Mouse (Mus musculus) hematopoietic stem cell, adult 5-6 weeks (primary cell): Measurements from ENCODE around the gene Fam170b. TPM values are rescaled to one million over a fixed set of nuclear protein-coding genes. Genes with fewer than 3 reads are reported as not detected.

Experiments
- ATAC-seq, 2 experiments: fragments of 125-278 bp in 1 of 2; replicated peaks in 1 of 2; 2 replicates each; pipeline ENCODE4 v1.8.0; 2016 to 2017; ENCODE audit warnings: inconsistent platforms in 2 of 2, mild to moderate bottlenecking in 2 of 2, moderate number of reproducible peaks in 2 of 2, low read depth in 1 of 2, moderate TSS enrichment in 1 of 2; ENCODE audit not compliant: low FRiP score in 2 of 2, poor library complexity in 2 of 2, severe bottlenecking in 2 of 2, insufficient read depth in 1 of 2, low TSS enrichment in 1 of 2
- total RNA-seq: library from RNA; stranded (forward); fragments of 172-1452, 232-1000 nt; gene quantifications from 2 replicates; pipeline ENCODE4 v1.2.3, GENCODE M21; 2017

Gene Fam170b
- total RNA-seq, result not detected in 2 replicates

DNA sequence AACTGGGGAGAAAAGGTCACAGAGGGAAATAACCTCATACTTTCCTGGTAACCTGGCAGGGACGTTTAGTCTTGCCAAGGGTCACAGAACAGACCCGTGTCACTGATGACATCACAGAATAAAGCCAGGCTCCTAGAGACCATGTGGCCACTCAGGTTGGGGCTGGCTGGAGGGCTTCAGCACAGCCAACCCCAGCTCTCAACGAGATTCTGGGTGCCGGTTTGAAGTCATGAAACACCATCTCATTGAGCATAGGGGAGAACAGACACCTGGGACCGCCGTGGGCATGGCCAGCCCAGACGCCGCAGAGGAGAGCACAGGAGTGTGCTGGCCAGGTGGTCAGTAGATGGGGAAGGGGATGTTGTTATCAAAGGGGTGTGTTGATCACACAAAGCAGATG lies at the start of gene Fam170b:
TSS of gene Fam170b (plus strand) at position 116 of the 400 bp plus-strand sequence.
- no peak for ATAC-seq

DNA sequence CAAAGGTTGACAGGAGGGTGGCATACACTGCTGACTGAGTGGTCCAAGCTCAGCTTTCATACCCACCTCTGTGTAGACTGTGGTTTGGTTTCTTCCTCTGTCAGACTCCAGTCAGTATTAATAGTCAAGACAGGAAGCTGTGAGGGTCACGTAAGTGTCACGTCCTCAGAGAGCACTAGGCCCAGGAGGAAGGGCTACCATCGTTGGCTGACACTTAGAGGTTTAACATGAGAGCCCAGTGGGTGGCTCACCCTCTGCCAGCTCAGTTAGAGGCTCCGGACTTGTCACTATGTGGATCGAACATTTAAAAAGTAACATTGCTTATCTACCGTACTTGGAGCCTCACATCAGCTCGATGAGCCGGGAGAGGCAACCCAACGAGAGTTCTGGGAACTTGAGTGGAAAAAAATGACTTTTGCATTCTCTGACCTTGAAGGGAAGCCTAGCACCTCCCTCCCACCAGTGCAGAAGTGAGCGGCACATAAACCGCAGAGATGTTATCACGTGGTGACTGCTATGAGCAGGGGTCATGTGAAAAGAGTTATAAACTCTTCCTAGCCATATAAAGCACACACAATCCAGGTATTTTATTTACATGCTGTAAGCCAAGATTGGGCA lies 49.5 kb upstream of the Fam170b start:
- peak; percentile 34 to 58 for ATAC-seq

GRCm38 (mm10) chr14:32784748-32785134 lies 49.0 kb upstream of the Fam170b start:
- ATAC-seq, result no peak

GRCm38 (mm10) chr14:32785556-32786130 lies 48.1 kb upstream of the Fam170b start, which contains the start of gene Tmem273:
Gene Tmem273, plus strand, starts transcription at chr14:32785963.
- ATAC-seq, result peak; percentile 82 to 90

- ATAC-seq, result no peak
These were observed 46.1 kb upstream of the Fam170b start for GRCm38 (mm10) chr14:32787691-32788090.

DNA sequence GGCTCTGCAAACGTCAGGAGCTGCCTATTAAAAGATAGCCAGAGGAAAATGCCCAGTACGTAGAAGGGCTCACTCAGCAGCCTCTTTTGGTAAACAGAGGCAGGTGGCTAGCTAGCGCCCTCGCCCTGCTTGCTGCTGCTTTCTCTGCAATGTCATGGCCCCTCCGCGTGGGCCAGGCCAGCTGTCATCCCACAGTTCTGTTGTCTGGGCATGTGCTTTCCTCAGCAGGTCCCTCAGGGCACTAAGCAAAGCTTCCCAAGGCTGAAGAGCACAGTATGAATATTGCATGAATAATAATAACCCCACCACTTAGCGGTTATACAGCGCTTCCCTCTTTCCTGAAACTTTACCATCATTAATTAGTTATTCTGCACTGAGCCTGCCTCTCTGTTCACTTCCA lies 37.4 kb upstream of the Fam170b start:
- ATAC-seq, result no peak

- no peak for ATAC-seq
These were observed 36.0 kb upstream of the Fam170b start for GRCm38 (mm10) chr14:32797803-32798202.

- ATAC-seq, result peak; percentile 53 to 58
These were observed 35.4 kb upstream of the Fam170b start for GRCm38 (mm10) chr14:32798355-32798754.

DNA sequence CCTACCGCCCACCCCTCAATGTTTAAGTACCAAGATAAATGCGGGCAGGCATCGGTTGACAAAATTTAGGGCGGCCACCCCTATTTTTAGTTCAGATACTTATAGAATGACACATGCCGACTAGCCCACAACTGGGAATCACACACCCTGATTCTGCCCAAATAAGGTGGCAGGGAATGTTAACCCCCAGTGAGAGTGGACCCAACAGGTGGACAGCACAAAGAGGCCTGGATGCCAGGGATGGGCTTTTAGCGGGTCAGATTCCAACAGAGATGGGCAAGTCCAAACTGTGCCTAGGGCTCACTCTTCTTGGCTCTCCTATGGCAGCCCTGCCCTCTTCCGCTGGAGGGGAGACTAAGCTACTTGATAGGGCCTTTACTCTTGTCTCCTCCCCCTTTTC lies 33.7 kb upstream of the Fam170b start:
- no peak for ATAC-seq

- peak in 1 of 2 experiments; percentile 48; a peak in 2 of 4 replicates for ATAC-seq
These were observed 32.6 kb upstream of the Fam170b start for GRCm38 (mm10) chr14:32801016-32801661.

DNA sequence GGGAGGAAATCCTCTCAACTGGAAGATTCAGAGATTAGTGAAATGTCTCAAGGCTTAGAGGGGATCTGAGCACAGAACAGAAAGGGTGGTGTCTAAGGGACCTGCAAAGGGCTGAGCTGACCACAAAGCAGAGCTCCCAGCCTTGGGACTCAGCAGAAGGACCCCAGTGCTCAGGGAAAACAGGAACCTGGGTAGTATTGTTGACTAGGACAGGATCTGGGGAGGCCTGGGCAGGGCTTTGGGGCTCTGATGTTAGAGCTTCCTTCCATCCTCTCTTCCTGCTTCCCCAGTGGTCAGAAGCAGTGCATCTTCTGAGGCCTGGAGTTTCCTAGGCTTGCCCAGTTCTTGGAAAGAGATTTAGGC lies 32.1 kb upstream of the Fam170b start:
- no peak for ATAC-seq

- ATAC-seq, result no peak
These were observed 23.7 kb upstream of the Fam170b start for GRCm38 (mm10) chr14:32810111-32810510.

GRCm38 (mm10) chr14:32812429-32812828 lies 21.3 kb upstream of the Fam170b start:
- ATAC-seq, result peak; percentile 46 to 58; a peak in 3 of 4 replicates

- ATAC-seq, result no peak
These were observed 18.8 kb upstream of the Fam170b start for GRCm38 (mm10) chr14:32814961-32815360.

DNA sequence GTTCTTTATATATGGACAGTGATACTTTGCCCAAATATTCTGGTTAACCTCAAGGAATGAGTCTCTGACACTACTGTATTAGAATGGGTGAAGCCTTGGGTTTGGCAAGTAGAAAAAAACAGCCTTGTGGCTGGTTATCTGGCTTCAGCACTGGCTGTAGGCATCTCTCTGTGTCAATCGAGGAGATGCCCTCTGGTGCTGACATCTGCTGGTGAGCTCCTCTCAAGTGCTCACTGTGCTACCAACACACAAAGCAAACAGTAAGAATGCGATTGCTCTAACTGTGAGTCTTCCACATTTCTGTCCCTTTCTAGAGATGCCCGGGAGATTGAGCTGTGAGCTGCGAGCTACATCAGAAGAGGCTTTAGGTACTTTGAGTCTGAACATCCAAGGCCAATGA lies 17.2 kb upstream of the Fam170b start:
- no peak for ATAC-seq

DNA sequence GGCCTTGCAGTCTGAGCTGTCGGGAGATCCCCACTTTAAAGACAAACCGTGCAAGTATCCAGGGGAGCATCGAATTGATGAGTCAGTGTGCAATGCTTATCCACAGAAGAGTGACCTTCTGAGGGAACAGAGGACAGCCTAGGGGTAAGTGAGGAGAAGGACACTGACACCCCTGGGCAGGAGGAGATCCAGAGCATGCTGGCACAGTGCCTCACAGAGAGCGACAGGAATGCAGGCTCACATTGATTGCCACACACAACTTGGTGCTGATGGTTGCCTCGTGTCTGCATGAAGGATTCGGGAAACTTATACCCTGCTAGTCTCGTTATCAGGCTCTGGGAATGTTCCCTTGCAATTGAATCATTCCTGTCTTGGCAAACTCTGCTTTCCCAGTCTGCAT lies 16.5 kb upstream of the Fam170b start:
- no peak for ATAC-seq

- ATAC-seq, result no peak
These were observed 14.5 kb upstream of the Fam170b start for GRCm38 (mm10) chr14:32819297-32819696.

DNA sequence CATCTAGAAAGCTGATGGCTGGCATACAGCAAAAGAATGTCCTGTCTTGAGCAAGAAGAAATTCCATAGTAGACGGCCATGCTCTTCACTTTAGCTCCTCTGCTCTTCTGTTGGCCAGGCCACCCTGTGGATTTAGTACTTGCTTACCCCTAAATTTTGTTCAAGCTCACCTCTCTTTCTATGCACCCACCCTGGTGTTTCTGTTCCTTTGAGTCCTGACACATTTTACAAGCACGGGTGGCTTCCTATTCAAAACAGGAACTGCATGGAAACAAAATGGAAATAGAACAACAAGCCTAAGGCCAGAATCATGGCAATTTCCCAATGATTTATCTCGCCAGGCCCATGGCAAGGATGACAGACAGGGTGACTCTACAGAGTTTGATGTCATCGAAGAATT lies 10.9 kb upstream of the Fam170b start:
- ATAC-seq, result no peak

GRCm38 (mm10) chr14:32823861-32824260 lies 9.9 kb upstream of the Fam170b start:
- peak in 1 of 2 experiments; percentile 27; a peak in 1 of 4 replicates for ATAC-seq
